Mouse (Mus musculus) fibroblast of lung, adult 2 months (primary cell): ENCODE results near the gene Fastkd3.

ENCODE experiments used
- DNase-seq: peaks from one replicate; pipeline ENCODE4 v3.0.0-alpha.2; 2011; ENCODE audit warnings: low read depth

The Fastkd3 gene

DNA sequence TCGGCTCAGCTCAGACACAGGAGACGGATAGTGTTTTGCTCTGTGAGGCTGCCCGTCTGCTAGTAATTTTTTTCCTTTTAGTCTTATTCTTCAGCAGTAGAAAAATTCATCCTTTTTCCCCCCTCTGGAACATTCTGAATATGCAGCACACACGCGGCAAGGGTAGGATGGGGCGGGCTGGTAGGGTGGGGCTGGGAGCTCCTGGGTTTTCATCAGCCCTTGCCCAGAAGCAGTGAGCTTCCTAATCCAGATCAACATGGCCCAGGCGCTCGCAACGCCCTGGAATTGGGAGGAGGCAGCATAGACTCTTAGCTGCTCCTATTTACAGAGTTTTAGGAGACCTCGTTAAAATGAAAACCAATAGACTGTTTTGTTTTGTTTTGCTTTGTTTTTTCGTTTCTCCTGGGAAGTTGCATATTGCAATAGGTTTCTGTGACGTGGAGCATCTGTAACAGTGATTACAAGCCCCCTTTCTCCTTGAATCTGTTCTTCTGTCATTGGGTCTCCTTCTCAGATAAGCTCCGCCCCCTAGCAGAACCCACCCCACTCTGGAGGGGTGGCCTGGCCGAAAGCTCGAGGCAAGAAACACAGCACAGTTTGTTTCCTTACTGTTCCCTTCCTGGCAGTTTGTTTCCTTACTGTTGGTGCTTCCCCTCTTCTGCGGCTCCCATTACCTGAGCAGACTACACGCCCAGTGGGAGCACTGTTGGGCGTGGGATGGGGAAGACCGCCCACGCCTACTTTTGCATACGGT lies 25.8 kb downstream of the Fastkd3 start:
- no peak for DNase-seq

DNA sequence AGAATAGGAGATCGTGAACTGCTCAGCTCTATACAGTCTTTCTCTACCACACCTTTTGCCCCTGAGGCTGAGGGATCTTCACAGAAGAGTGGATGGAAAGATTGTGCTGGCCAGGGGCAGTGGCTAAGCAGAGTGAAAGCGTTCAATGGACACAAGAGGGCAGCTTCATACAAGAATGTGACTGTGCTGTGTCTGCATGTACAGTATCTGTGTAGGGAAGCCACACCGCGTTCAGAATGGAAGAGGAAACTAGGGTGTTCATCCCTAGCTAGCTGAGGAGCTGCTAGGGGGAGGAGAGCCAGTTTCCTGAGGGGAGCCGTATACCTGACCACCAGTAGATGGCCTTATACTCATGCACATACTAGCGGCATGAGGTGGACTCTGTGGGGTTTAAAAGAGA lies 40.8 kb downstream of the Fastkd3 start:
- DNase-seq: no peak

GRCm38 (mm10) chr13:68627041-68627440 lies 45.0 kb downstream of the Fastkd3 start:
- no peak for DNase-seq
